Mouse (Mus musculus) cerebellum, adult 8-10 months (tissue): ENCODE results near the gene A630001G21Rik.
"Not testable (repeated sequence)": the region's sequence is repeated elsewhere in the genome, so short reads cannot be mapped to it uniquely, and the experiment has no call there.

Experiments
- DNase-seq: peaks from one replicate; pipeline ENCODE4 v3.0.0; 2022

A630001G21Rik gene

GRCm38 (mm10) chr1:85778436-85778835, at the start of gene A630001G21Rik:
TSS of gene A630001G21Rik (minus strand) at chr1:85778643.
- no peak for DNase-seq

- DNase-seq = no peak
These were observed 48.7 kb upstream of the A630001G21Rik start for GRCm38 (mm10) chr1:85827166-85827565.

GRCm38 (mm10) chr1:85824905-85825304, 46.5 kb upstream of the A630001G21Rik start:
- no peak for DNase-seq

- DNase-seq = no peak
These were observed 43.8 kb upstream of the A630001G21Rik start for GRCm38 (mm10) chr1:85822239-85822638.

GRCm38 (mm10) chr1:85819695-85820094, 41.3 kb upstream of the A630001G21Rik start:
- DNase-seq = no peak

GRCm38 (mm10) chr1:85818121-85818520, 39.7 kb upstream of the A630001G21Rik start:
- DNase-seq = no peak

GRCm38 (mm10) chr1:85814213-85814612, 35.8 kb upstream of the A630001G21Rik start:
- DNase-seq = not testable (repeated sequence)

GRCm38 (mm10) chr1:85810787-85811186, 32.3 kb upstream of the A630001G21Rik start:
- no peak for DNase-seq

GRCm38 (mm10) chr1:85810343-85810742, 31.9 kb upstream of the A630001G21Rik start:
- DNase-seq = peak; percentile 42

GRCm38 (mm10) chr1:85809256-85809655, 30.8 kb upstream of the A630001G21Rik start:
- no peak for DNase-seq

- no peak for DNase-seq
These were observed 26.1 kb upstream of the A630001G21Rik start for GRCm38 (mm10) chr1:85804551-85804950.

- DNase-seq = no peak
These were observed 24.1 kb upstream of the A630001G21Rik start for GRCm38 (mm10) chr1:85802517-85802916.

- no peak for DNase-seq
These were observed 21.3 kb upstream of the A630001G21Rik start for GRCm38 (mm10) chr1:85799776-85800175.

- no peak for DNase-seq
These were observed 16.8 kb upstream of the A630001G21Rik start for GRCm38 (mm10) chr1:85795196-85795595.

GRCm38 (mm10) chr1:85794106-85794771, 15.8 kb upstream of the A630001G21Rik start:
- DNase-seq = peak; percentile 22

GRCm38 (mm10) chr1:85793208-85794105, 15.0 kb upstream of the A630001G21Rik start, which contains the start of gene Cab39:
TSS of gene Cab39 (plus strand) at chr1:85793441.
- DNase-seq = peak; percentile 81

- no peak for DNase-seq
These were observed 13.0 kb upstream of the A630001G21Rik start for GRCm38 (mm10) chr1:85791476-85791875.

- no peak for DNase-seq
These were observed 12.1 kb upstream of the A630001G21Rik start for GRCm38 (mm10) chr1:85790565-85790964.

GRCm38 (mm10) chr1:85779428-85780180, 1.2 kb upstream of the A630001G21Rik start:
- DNase-seq = no peak

GRCm38 (mm10) chr1:85779012-85779411, 569 bp upstream of the A630001G21Rik start:
- DNase-seq = no peak

- DNase-seq = no peak
These were observed 2.3 kb downstream of the A630001G21Rik start for GRCm38 (mm10) chr1:85776154-85776553.

- peak; percentile 10 for DNase-seq
These were observed 3.3 kb downstream of the A630001G21Rik start for GRCm38 (mm10) chr1:85775136-85775535.

- no peak for DNase-seq
These were observed 6.5 kb downstream of the A630001G21Rik start for GRCm38 (mm10) chr1:85771976-85772375.
